Mouse (Mus musculus): Measurements from ENCODE around the gene Camk2b.
"Not testable (repeated sequence)": the region's sequence is repeated elsewhere in the genome, so short reads cannot be mapped to it uniquely, and the experiment has no call there.

The Camk2b gene

GRCm38 (mm10) chr11:5945096-5945495, 121.1 kb downstream of the Camk2b start:
- no peak for DNase-seq (ENCODE audit: low spot score)

- no peak for DNase-seq (ENCODE audit: low spot score)
Measured at GRCm38 (mm10) chr11:5942966-5943365, 123.2 kb downstream of the Camk2b start.

- DNase-seq (ENCODE audit: low spot score) = not testable (repeated sequence)
Measured at GRCm38 (mm10) chr11:5934531-5934930, 131.6 kb downstream of the Camk2b start.

GRCm38 (mm10) chr11:5931947-5932346, 134.2 kb downstream of the Camk2b start:
- DNase-seq (ENCODE audit: low spot score) = not testable (repeated sequence)

GRCm38 (mm10) chr11:5930578-5930977, 135.6 kb downstream of the Camk2b start:
- DNase-seq (ENCODE audit: low spot score) = no peak

GRCm38 (mm10) chr11:5926696-5927220, 139.4 kb downstream of the Camk2b start:
- DNase-seq (ENCODE audit: low spot score) = no peak

- DNase-seq (ENCODE audit: low spot score) = no peak
Measured at GRCm38 (mm10) chr11:5924699-5925098, 141.5 kb downstream of the Camk2b start.

- DNase-seq (ENCODE audit: low spot score) = no peak
Measured at GRCm38 (mm10) chr11:5920323-5920960, 145.7 kb downstream of the Camk2b start.

Measured in T-cell, adult 2 months (primary cell).